Mouse (Mus musculus) lung, adult 2 months (tissue): ENCODE results near the gene Il3.

ENCODE experiments used
- CTCF ChIP-seq: fragments of 200-500 bp; IDR thresholded peaks from 2 replicates; pipeline ENCODE4 v1.5.1; 2011; ENCODE audit warnings: mild to moderate bottlenecking, low read length, control low read depth; ENCODE audit not compliant: insufficient read depth
- POLR2A ChIP-seq: fragments of 200-500 bp; IDR thresholded peaks from 2 replicates; pipeline ENCODE4 v1.6.1; 2011; ENCODE audit warnings: low read depth, mild to moderate bottlenecking, control low read depth, low read length, borderline replicate concordance; ENCODE audit errors: extremely low read depth

GRCm38 (mm10) chr11:54314740-54315139 lies 47.7 kb upstream of the Il3 start:
- TF ChIP-seq CTCF (no peak), POLR2A (no peak)
